ENCODE assay signal across 14 mouse cellular contexts in the genomic region with DNA sequence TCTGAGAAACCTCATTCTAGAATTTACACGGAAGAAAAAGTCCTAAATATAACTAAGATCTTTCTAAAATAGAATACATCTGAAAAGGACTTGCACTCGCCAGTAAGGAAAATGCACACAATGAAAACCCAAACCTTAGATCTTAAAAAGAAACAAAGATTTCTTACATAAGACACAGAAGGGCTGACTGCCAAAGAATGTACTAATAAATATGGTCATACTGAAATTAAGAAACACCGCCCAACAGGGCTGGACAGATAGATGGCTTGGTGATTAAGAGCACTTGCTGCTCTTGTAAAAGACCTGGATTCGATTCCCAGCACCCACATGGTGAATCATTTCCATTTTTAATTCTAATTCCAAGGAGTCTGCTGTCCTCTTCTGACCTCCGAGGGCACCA.
"Had no signal": no experiment of that assay in that cellular context is flagged by ENCODE, and none has a peak within 500 bp of the region (broad histone marks: within the 10 kb centered on the region; RNA-seq: fewer than 3 reads in every experiment).

No protein-coding gene starts in this region.

- H3K27ac ChIP-seq: liver, embryonic 12.5 days; midbrain, embryonic 10.5 days; stomach, postnatal 0 days had no signal

- H3K9me3 ChIP-seq: limb, embryonic 15.5 days; liver, embryonic 12.5 days; midbrain, embryonic 10.5 days; neural tube, embryonic 15.5 days had no signal

- H3K4me3 ChIP-seq: limb, embryonic 15.5 days; liver, embryonic 12.5 days; midbrain, embryonic 10.5 days; myocyte; neural tube, embryonic 15.5 days had no signal

- DNase-seq: kidney, adult 11 months; kidney, adult 9 months; kidney, postnatal 14 days; layer of hippocampus, postnatal 36 days; lung, postnatal 10 days; midbrain, embryonic 14.5 days; right cerebral cortex, adult 18-20 months; right cerebral cortex, postnatal 25 days had no signal

- H3K9ac ChIP-seq: limb, embryonic 15.5 days; liver, embryonic 12.5 days; neural tube, embryonic 15.5 days had no signal

- H3K4me2 ChIP-seq: limb, embryonic 15.5 days; liver, embryonic 12.5 days; neural tube, embryonic 15.5 days had no signal

- H3K36me3 ChIP-seq: liver, embryonic 12.5 days; neural tube, embryonic 15.5 days had no signal

- ATAC-seq: liver, embryonic 12.5 days had no signal

- H3K27me3 ChIP-seq: limb, embryonic 15.5 days; liver, embryonic 12.5 days; neural tube, embryonic 15.5 days had no signal
